Mouse (Mus musculus): Measurements from ENCODE around the gene Epn3.

DNA sequence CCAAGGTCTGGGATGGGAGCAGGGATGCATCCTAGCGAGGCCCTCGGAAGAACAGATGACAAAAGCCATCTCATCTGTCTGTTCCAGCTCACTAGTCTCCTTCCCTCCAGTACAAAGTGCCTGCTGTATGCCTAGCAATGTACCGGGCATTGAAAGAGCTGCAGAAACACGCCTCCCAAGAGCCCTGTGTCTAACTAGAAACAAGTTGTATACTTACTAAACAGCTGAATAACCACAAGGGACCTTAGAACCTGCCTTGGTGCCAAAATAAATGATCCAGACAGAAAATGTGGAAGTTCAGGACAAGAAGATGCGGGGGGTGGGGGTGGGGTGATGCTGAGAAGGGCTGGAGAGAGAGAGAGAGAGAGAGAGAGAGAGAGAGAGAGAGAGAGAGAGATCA lies 54.9 kb downstream of the Epn3 start:
- no peak for TF ChIP-seq CTCF (IDR thresholded peaks at IDR 0.05)
- TF ChIP-seq EP300 (IDR thresholded peaks at IDR 0.05), result no peak

Data from lung, postnatal 0 days (tissue).